Mouse (Mus musculus) left cerebral cortex, postnatal 36 days (tissue): Measurements from ENCODE around the gene Maml3. TPM values are rescaled to one million over a fixed set of nuclear protein-coding genes. Genes with fewer than 3 reads are reported as not detected.

Source experiments
- DNase-seq, 2 experiments: peaks; one replicate each; pipeline ENCODE4 v3.0.0; 2021 to 2022; ENCODE audit warnings: low spot score in 2 of 2, mixed read lengths in 1 of 2
- intact Hi-C: fragments of 180-260 bp; cut with DNase I; formaldehyde crosslinking; loops from one replicate; pipeline ENCODE4 v1.15.1; 2025
- total RNA-seq, 2 experiments: library from RNA; stranded (reverse); gene quantifications; 2 replicates each; pipeline ENCODE4 v1.2.3; 2021

Gene Maml3
- total RNA-seq, 2 experiments from 2014 or later: 6.2 to 11.9 TPM

DNA sequence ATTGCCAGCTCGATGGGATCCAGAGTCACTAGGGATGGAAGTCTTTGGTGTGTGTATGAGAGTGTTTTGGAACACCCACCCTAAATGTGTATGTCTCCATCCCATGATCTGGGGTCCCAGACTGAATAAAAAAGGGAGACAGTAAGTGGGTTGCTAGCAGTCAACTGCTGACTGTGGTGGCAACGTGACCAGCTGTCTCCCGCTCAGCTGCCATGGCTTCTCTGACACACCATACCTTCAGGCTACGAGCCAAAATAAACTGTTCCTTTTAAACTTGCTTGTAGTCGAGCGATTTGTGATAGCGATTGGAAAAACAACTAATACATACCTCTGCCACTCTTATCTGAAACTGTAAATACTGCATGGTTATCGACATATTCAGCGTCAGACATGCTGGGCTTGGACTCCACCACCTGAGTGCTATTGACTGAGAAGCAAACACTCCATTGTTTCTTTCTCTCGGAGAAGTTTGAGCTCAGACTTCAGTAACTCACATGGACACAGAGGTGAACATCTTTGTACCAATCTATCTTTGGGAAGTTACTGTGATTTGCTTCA is 213.2 kb downstream of the Maml3 start:
- intact Hi-C loops: no loop called here
- DNase-seq: no peak

DNA sequence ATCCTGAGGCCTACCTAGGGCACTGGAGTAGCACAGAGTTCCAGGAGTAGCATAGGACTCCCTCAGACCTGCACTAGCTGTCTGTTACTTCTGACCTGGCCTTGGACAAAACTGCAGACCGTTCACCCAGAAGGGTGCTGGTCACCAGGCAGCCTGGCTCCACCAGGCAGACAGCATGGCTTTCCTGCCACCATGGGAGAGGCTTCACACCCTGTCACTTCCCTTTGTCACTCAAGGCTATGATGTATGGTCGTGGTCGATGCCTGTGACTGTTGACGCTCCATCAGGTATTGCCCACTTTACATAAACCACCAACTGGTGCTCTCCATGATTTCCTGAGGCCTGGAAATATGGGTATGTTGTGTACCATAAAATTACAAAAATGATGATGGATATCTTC is 214.7 kb downstream of the Maml3 start:
- intact Hi-C loops: no loop called here

DNA sequence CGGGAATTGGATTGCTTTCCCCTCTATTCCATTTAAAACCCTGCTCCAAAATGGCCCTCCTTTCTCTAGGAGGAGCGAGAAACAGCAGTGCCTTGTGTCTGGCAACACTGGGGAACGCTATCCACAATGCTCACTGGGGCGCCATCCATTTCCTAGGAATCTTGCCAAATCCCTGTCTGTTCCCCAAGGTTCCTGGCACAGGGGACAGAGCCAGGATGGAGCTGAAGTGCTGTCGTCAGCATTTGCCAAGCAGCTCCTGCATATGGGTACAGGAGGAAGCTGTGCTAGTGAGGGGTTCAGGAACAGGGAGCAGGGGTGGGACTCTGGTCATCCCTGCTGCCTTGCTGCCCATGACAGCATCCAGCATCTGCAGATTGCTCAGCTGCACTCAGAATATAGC is 215.1 kb downstream of the Maml3 start:
- peak; percentile 55 to 57 for DNase-seq
- intact Hi-C loops: loop anchor here (5.0 kb wide), 1 partner anchor 118 kb away; no protein-coding TSS in a partner anchor

More for the DNA sequence above, 214.7 kb downstream of the Maml3 start:
- DNase-seq: no peak

DNA sequence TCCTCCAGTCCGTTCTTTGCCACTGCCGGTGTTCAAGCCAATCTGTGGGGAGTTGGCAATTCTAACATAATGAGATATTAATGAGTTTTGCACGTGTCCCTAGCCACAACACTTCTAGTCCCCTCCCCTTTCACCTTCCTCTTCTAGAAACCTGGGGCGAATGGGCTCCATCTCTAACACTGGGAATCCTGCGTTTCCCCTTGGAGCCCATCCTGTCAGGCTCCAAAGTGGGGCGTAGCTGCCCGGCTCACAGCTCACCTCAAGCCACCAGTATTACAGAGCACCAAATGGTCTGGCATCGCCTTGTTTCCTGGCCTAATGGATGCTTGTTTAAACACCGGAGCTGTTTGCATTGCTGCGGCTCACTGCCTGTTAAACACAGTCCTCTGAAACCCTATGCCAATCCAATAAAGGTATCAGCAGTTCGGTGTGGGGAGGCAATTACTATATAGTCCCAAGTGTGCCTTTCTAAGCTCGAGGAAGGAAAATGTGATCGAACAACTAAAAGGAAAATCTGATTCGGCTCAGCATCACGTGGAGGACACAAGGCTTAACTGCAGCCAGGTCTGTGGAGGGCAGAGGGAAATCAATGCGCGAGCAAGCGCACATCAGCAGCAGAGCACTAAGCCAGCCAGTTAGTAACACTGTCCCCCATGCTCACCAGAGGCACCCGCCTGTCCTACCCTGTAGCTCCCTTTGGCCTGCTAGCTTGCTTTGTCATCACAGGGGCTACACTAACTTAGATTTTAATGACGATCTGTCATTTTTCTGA is 216.0 kb downstream of the Maml3 start:
- no peak for DNase-seq
- intact Hi-C loops: loop anchor here (5.0 kb wide), 1 partner anchor 118 kb away; no protein-coding TSS in a partner anchor

DNA sequence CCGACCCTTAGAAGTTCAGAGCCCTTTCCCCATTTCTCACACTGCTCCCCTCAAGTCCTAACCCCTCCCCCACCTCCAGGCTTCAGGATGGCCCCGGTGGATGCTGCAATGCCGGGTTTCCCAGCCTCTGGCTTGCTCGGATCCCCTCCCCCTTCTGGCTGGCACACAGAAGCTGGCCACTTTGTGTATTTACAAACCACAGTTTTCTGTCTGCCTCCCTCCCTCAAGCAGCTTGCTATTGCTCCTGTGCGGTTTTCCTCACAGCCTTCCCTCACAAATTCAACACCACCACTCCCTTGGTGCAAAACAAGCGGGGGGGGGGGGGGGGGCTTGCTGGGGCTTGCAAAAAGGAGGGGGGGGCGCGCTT is 216.6 kb downstream of the Maml3 start:
- intact Hi-C loops: loop anchor here (5.0 kb wide), 1 partner anchor 119 kb away; no protein-coding TSS in a partner anchor
- DNase-seq: no peak

DNA sequence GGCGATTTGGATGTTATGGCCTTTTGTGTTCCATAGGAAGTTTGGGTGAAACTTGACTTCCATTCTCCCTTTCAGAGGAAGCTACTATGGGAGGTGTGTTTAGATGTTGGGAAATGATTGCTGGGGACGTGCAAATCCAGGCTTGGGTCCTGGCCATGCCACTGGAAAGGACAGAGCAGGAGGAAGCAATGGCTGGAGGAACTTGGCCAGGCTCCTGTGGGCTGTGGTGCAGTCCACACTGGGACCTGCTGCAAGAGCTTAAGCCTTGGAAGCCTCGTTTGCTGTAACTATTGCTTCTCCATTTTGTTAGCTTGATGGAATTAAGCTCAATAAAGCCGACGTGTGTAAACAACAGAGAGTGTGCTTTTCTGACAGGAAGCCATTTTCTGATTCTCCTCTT is 219.0 kb downstream of the Maml3 start:
- intact Hi-C loops: loop anchor here (2.0 to 5.0 kb wide), 2 partner anchors 79 to 121 kb away; no protein-coding TSS in a partner anchor

DNA sequence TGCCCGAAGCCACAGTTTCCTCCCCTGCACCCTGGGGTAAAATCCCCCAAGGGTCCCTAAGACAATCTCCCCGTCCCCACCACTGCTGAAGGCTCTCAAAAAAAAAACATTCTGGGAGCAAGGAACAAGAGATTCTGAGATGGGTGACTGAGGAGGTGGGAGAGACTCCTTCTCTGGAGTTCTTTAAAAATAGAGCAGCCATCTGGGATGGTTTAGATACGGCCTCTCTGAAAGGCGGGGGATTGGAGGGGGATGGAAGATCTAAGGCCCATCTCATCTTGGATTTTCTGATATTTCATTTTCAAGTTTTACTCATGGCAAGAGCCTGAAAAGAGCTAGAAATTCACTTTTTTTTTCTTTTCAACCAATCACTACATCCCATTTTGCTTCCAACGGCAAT is 219.4 kb downstream of the Maml3 start:
- peak; percentile 29 to 36 for DNase-seq
- intact Hi-C loops: loop anchor here (5.0 kb wide), 1 partner anchor 122 kb away; no protein-coding TSS in a partner anchor

More for the DNA sequence above, 219.0 kb downstream of the Maml3 start:
- no peak for DNase-seq

DNA sequence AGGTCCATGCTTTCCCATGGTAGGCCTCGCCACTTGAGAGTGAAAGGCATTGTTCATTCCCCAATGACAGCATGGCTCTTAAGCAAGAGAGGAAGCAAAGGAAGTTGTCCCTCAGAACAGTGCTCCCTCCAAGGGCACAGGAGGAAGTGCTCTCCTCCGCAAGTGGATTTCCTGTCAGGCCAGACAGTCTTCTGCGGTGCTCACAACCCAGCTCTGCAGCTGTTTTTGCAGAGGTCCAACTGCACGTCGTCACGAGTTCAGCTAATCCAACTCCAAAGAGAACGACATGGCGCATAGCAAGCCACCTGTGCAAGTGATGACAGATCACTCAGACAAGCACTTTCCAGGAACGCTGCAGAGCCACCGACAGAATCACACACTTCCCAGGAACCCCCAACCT is 222.9 kb downstream of the Maml3 start:
- intact Hi-C loops: loop anchor here (5.0 kb wide), 1 partner anchor 315 kb away; no protein-coding TSS in a partner anchor
- no peak for DNase-seq

DNA sequence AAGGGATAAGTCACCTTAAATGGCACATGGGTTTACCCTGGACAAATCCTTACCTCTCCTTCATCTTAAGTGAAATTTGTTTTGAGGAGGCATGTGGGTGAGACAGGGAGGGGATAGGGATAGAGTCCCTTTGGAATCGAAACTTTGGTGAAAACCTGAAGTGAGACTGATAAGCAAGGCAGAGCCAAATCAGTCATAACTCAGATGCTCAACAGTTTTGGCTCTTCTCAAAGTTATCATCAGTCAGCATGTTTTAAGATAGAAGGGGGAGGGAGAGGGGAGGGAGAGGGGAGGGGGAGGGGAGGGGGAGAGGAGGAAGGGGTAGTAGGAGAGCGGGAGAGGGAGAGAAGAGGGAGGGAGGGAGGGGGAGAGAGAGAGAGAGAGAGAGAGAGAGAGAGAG is 223.5 kb downstream of the Maml3 start:
- no peak for DNase-seq
- intact Hi-C loops: loop anchor here (5.0 kb wide), 1 partner anchor 316 kb away; no protein-coding TSS in a partner anchor

DNA sequence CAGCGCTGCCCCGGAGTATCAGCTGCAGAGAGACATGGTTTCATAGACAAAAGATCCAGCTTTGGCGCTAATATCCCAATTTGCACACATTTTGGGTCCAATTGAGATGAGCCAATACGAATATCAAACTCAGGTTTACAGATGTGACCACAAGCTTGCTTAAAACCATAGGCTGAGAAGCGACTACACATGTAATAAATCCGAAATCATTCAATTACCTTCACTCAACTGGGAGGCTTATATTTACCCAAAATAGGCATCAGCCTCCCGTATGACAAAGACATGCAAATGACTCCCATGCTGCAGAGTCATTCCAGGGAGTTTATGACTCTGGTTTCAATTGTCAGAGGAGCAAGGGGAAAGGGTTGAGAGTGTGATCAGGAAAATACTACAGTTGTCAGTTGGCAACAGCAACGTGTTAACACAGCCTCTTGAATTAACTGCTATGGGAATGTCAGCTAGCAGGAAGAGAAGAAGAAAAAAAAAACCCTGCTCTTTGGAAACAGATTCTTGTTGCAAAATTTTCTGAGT is 224.3 kb downstream of the Maml3 start:
- no peak for DNase-seq
- intact Hi-C loops: loop anchor here (5.0 kb wide), 1 partner anchor 317 kb away; no protein-coding TSS in a partner anchor

DNA sequence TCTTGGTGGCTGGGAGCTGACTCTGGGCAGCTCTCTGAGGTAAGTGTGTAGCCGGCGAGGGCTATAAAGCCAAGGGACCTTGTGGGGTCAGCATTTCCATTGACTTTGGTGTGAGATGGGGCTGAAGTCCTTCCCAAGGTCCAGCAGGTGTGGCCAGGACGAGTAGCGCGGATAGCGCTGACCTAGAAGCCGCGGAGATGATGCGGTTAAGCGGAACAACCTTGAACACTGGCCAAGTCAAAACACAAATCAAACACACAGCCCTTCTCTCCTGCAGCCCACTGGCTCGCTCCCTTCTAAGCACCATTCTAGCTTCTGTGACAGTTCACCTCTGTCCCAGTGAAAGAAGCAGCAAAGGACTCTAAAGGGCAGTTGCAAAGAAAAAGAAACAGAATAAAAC is 225.7 kb downstream of the Maml3 start:
- DNase-seq: no peak
- intact Hi-C loops: loop anchor here (5.0 kb wide), 1 partner anchor 177 kb away; no protein-coding TSS in a partner anchor

DNA sequence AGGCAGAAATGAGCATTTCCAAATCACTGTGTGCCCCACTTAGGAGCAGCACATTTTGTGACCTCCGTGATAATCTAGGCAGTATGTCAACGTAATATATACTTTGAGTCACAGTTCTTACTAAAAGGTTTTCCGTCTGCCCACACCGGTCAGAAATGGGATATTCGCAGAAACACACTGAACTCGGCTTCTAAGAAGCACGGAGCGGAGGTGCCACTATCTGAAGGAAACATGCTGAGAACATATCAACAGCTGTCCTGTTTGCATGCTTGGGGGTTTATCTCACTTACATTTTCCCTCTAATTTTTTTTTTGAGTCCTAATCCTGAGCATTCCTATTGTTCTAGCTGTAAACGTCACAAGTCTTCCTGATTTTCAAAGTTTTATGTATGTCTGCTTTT is 226.3 kb downstream of the Maml3 start:
- DNase-seq: no peak
- intact Hi-C loops: loop anchor here (5.0 kb wide), 1 partner anchor 176 kb away; no protein-coding TSS in a partner anchor

DNA sequence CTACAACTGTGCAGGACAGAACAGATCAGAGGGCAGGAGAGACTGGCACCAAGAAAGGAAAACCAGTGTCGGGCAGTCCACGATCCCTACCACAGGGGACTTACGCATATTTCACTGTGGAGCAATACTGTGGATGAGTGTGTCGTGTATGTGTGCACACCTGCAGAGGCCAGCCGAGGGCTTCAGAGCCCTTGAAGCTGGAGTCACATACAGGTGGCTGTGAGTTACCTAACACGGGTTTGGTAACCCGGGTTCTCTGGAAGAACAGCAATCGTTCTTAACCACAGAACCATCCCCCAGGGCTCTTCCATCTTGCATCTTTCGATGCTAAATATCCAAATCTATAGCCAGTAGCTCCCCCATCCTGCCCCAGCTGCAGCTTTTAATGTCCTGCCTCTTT is 228.1 kb downstream of the Maml3 start:
- intact Hi-C loops: loop anchor here (5.0 kb wide), 1 partner anchor 174 kb away; no protein-coding TSS in a partner anchor
- no peak for DNase-seq

DNA sequence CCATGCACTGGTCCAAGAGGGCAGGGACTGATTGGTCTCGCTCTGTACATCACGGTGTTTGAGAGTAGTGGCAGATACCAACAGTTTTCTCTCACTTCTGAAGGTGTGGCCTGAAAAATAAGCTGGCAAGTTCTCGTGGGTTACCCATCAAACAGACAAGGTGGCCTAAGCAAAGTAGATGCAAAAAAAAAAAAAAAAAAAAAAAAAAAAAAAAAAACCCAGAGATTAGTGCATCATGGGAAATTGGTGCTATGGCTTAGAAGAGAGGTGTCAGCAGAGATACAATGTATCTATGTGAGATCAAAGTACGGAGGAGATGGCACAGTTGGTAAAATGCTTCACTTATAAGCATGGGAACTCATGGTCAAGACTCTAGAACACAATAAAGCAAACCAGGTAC is 229.2 kb downstream of the Maml3 start:
- no peak for DNase-seq
- intact Hi-C loops: loop anchor here (5.0 kb wide), 1 partner anchor 173 kb away; no protein-coding TSS in a partner anchor

DNA sequence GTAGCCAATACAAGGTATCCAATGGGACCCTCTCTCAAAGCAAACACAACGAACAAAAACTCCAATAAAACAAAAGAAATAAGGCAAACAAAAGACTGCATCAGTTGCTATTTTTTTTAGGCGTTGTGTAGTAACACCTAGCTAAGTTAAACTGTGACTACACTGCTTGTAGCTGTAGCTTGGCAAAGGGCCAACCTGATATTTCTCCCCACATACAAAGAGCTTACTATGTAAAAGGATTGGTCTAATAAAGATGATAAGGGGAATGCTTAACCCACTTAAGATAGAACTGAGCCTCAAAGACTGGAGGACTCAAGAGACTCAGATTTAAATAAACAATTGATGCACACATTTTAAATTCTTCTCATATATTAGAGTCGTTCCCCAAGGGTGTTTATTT is 230.6 kb downstream of the Maml3 start:
- intact Hi-C loops: loop anchor here (5.0 kb wide), 1 partner anchor 43 kb away; no protein-coding TSS in a partner anchor

DNA sequence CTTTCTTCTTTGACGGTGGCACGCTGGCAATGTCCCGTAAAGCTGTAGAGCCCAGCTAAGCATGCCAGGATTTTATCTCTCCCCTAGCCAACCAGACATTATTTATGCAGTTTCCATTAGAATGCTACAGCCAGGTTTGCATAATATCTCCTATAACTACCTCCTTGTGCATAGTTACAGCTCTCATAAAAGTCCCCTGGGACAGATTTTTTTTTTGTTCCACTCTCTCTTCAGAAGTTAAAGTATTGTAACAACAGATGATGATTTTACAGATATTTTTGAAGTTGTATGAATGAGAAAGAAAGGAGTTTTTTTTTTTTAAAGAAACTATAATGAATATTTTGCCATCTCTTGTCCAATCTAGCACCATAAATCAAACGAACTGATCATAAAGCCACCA is 232.1 kb downstream of the Maml3 start:
- DNase-seq: no peak
- intact Hi-C loops: loop anchor here (5.0 kb wide), 1 partner anchor 45 kb away; no protein-coding TSS in a partner anchor

More for the DNA sequence above, 230.6 kb downstream of the Maml3 start:
- DNase-seq: no peak

DNA sequence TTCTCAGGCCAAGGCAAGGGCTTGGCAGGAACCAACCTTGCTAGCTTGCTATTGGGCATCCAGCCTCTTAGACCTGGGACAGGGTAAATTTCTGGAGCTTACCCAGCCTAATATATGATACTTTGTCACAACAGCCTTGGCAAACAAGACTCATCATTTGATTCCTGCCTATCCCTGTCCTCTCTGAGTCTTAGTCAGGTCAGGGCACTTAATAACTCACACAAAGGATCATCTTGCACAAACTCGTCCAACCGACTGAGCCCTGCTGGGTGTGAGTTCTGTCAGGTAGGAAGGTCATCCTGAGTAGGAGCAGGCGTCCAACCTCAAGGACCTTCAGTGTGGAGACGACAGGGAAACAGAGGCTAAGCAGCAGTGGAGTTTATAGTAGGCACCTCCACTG is 233.5 kb downstream of the Maml3 start:
- no peak for DNase-seq
- intact Hi-C loops: loop anchor here (5.0 kb wide), 1 partner anchor 46 kb away; no protein-coding TSS in a partner anchor

DNA sequence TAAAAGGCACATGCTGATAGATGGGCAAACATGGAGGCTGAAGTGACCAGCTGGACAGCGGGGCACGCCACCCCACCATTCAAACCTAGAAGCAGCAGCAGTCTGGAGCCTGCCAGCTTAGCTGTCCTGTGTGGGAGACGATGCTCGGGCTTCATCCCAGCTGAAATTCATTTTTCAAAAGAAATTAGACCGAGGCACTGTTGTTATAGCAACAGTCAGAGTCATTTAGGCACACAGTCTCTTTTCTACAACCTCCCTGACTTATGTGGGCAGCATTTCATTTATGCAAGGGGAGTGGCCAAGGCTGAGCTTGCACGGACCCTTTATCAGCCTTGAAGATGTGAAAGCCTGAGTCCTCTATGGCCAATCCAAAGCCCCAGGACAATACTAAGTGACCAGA is 234.9 kb downstream of the Maml3 start:
- DNase-seq: peak; percentile 37 to 41
- intact Hi-C loops: loop anchor here (5.0 kb wide), 2 partner anchors 47 to 232 kb away; no protein-coding TSS in a partner anchor

DNA sequence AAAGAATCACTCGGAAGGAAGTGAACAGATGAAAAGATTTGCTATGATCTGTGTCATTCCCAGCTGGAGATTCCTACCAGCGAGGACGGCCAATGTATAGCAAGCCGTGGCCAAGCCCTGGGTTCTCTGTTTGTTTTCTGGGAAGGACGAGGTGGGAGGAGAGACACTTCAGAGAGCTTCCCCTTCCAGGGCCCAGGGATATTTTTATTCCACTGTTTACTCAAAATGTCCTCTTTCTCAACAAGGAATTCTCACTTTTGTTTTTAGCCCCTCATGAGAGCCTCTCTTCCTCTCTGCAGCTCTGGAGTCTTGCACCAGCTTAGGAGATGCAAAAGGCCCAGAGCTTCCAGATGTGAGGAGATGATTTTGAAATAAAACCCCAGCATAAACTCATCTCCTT is 236.0 kb downstream of the Maml3 start:
- intact Hi-C loops: loop anchor here (5.0 kb wide), 1 partner anchor 233 kb away; no protein-coding TSS in a partner anchor
- DNase-seq: peak; percentile 15 to 18

DNA sequence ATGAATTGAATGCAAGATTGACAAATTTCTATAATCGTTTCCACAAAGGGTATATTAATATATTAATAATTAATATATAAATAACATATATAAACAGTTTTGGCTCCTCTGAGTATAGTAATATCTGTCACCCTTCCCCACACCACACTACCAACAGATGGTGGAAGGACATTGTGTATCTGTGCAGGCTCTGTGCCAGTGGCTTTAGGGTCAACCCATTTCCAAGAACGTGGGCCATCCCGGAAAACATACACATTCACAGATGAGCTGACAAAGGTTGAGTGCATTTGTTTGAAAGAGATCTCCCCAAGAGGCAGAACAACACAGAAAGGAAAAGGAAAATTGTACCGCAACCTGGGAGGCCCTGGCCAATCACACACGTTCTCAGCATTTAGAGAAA is 238.4 kb downstream of the Maml3 start:
- DNase-seq: no peak
- intact Hi-C loops: loop anchor here (5.0 kb wide), 1 partner anchor 236 kb away; no protein-coding TSS in a partner anchor
